Mouse (Mus musculus) 416B (cell line): ENCODE measurements around the gene Cox15.

Experiments used
- DNase-seq: peaks from one replicate; pipeline ENCODE4 v3.0.0; 2011; ENCODE audit warnings: low read depth

The Cox15 gene

GRCm38 (mm10) chr19:43761543-43762256, 8.9 kb upstream of the Cox15 start:
- peak; percentile 52 for DNase-seq

GRCm38 (mm10) chr19:43760504-43760903, 7.7 kb upstream of the Cox15 start:
- DNase-seq: peak; percentile 83

GRCm38 (mm10) chr19:43754872-43755271, 2.1 kb upstream of the Cox15 start:
- peak; percentile 50 for DNase-seq

GRCm38 (mm10) chr19:43754237-43754636, 1.4 kb upstream of the Cox15 start:
- DNase-seq: no peak

- peak; percentile 95 for DNase-seq
Observed at GRCm38 (mm10) chr19:43753226-43753835, 531 bp upstream of the Cox15 start.

GRCm38 (mm10) chr19:43750008-43750407, 2.8 kb downstream of the Cox15 start:
- no peak for DNase-seq

- DNase-seq: no peak
Observed at GRCm38 (mm10) chr19:43747877-43748276, 4.9 kb downstream of the Cox15 start.

- no peak for DNase-seq
Observed at GRCm38 (mm10) chr19:43745740-43746139, 7.1 kb downstream of the Cox15 start.

- DNase-seq: no peak
Observed at GRCm38 (mm10) chr19:43743401-43743800, 9.4 kb downstream of the Cox15 start.

- DNase-seq: no peak
Observed at GRCm38 (mm10) chr19:43738409-43738808, 14.4 kb downstream of the Cox15 start.

GRCm38 (mm10) chr19:43731157-43731556, 21.6 kb downstream of the Cox15 start:
- DNase-seq: no peak

- DNase-seq: peak; percentile 18
Observed at GRCm38 (mm10) chr19:43730037-43730428, 22.8 kb downstream of the Cox15 start.

GRCm38 (mm10) chr19:43729296-43730036, 23.3 kb downstream of the Cox15 start:
- no peak for DNase-seq

- DNase-seq: peak; percentile 80
Observed at GRCm38 (mm10) chr19:43726510-43727146, 26.2 kb downstream of the Cox15 start.

- DNase-seq: no peak
Observed at GRCm38 (mm10) chr19:43724821-43725220, 28.0 kb downstream of the Cox15 start.

- DNase-seq: no peak
Observed at GRCm38 (mm10) chr19:43724194-43724593, 28.6 kb downstream of the Cox15 start.

- DNase-seq: peak; percentile 53
Observed at GRCm38 (mm10) chr19:43723501-43723900, 29.3 kb downstream of the Cox15 start.

GRCm38 (mm10) chr19:43722891-43723290, 29.9 kb downstream of the Cox15 start:
- peak; percentile 9 for DNase-seq

- DNase-seq: no peak
Observed at GRCm38 (mm10) chr19:43720061-43720460, 32.7 kb downstream of the Cox15 start.

- no peak for DNase-seq
Observed at GRCm38 (mm10) chr19:43711971-43712370, 40.8 kb downstream of the Cox15 start.

GRCm38 (mm10) chr19:43711159-43711916, 41.5 kb downstream of the Cox15 start:
- DNase-seq: peak; percentile 88

- DNase-seq: no peak
Observed at GRCm38 (mm10) chr19:43709317-43709716, 43.5 kb downstream of the Cox15 start.
